Mouse (Mus musculus) stomach, postnatal 0 days (tissue): Measurements from ENCODE around the gene Oscar. TPM values are rescaled to one million over a fixed set of nuclear protein-coding genes. Genes with fewer than 3 reads are reported as not detected.

Experiments
- ATAC-seq: fragments of 200-750 bp; cut with Nextera tagmentation; 2 replicates; pipeline ENCODE4 v1.8.0; 2017; ENCODE audit not compliant: low FRiP score, low TSS enrichment
- DNase-seq: peaks from one replicate; pipeline ENCODE4 v3.0.0-alpha.2; 2016; ENCODE audit warnings: low spot score
- H3K27ac ChIP-seq: fragments of 300-500 bp; sonication (generic); replicated peaks from 2 replicates; pipeline ENCODE4 v1.5.1; 2014; ENCODE audit warnings: mild to moderate bottlenecking, control low read depth
- H3K27me3 ChIP-seq: fragments of 300-500 bp; sonication (generic); 2 replicates; pipeline ENCODE4 v1.6.1; 2014; ENCODE audit warnings: low read length; ENCODE audit not compliant: control insufficient read depth, insufficient read depth
- H3K36me3 ChIP-seq: fragments of 300-500 bp; sonication (generic); 2 replicates; pipeline ENCODE4 v1.6.1; 2014; ENCODE audit warnings: low read length, mixed read lengths; ENCODE audit not compliant: control insufficient read depth, insufficient read depth
- H3K4me1 ChIP-seq: fragments of 300-500 bp; sonication (generic); replicated peaks from 2 replicates; pipeline ENCODE4 v1.6.1; 2014; ENCODE audit warnings: antibody characterized with exemption; ENCODE audit not compliant: control insufficient read depth, insufficient read depth
- H3K4me2 ChIP-seq: fragments of 300-500 bp; sonication (generic); replicated peaks from 2 replicates; pipeline ENCODE4 v1.6.1; 2014; ENCODE audit warnings: low read depth, mild to moderate bottlenecking, control low read depth, moderate library complexity
- H3K4me3 ChIP-seq: fragments of 300-500 bp; sonication (generic); 2 replicates; pipeline ENCODE4 v1.5.1; 2014; ENCODE audit warnings: low read depth, low read length, control low read depth
- H3K9ac ChIP-seq: fragments of 300-500 bp; sonication (generic); 2 replicates; pipeline ENCODE4 v1.6.1; 2014; ENCODE audit warnings: mild to moderate bottlenecking, low read length, control low read depth, mixed read lengths
- H3K9me3 ChIP-seq: fragments of 300-500 bp; sonication (generic); 2 replicates; pipeline ENCODE4 v1.6.1; 2016; ENCODE audit warnings: low read length; ENCODE audit not compliant: control insufficient read depth
- CTCF ChIP-seq: IDR thresholded peaks from 2 replicates; pipeline ENCODE4 v1.5.1; 2016; ENCODE audit warnings: antibody characterized with exemption, low read depth, mild to moderate bottlenecking, moderate library complexity
- EP300 ChIP-seq: optimal IDR thresholded peaks from 2 replicates; pipeline ENCODE3; 2016; ENCODE audit warnings: antibody characterized with exemption
- WGBS: fragments of 180-500 bp; shearing (Covaris S2); extraction: QIAGEN DNeasy Blood & Tissue Kit; methylation state at CpG from one replicate; pipeline ENCODE4 v1.1.7; 2014; 5-methylcytosine and 5-hydroxymethylcytosine counted together
- polyA plus RNA-seq: library from polyadenylated mRNA; unstranded; fragments of >200 nt; fragmentation: Nextera tagmentation; extraction: Ambion mirVana; gene quantifications from 2 replicates; pipeline ENCODE4 v1.2.1, GENCODE M21; 2015

Gene Oscar
- polyA plus RNA-seq, 1 experiment from 2014 or later = 0.06 TPM

GRCm38 (mm10) chr7:3646188-3646587 lies 30.2 kb upstream of the Oscar start:
- no peak for TF ChIP-seq EP300
- no peak for TF ChIP-seq CTCF
- Histone ChIP-seq H3K36me3 (peaks cover 4% of the 10 kb centered on the region), H3K4me1 (peaks cover 10% of the 10 kb centered on the region), H3K4me2 (peak overlapping the region; percentile 80), H3K27me3 (no peaks in the 10 kb centered on the region), H3K4me3 (peak overlapping the region; percentile 99), H3K27ac (peak overlapping the region; percentile 99; the same call in 1 of the 2 replicates), H3K9ac (peak overlapping the region; percentile 98), H3K9me3 (no peaks in the 10 kb centered on the region)
- DNase-seq (no peak), ATAC-seq (no peak)
- WGBS = 7% methylated on average over 9 of the region's 9 CpGs

- peaks cover 6% of the 10 kb centered on the region; the same call in 1 of the 2 replicates for H3K36me3 ChIP-seq
- no peak for TF ChIP-seq EP300
- TF ChIP-seq CTCF = no peak
- H3K9ac ChIP-seq = peak overlapping the region; percentile 98
- no peaks in the 10 kb centered on the region for H3K9me3 ChIP-seq
- peak overlapping the region; percentile 99 for H3K27ac ChIP-seq
- WGBS = 1% methylated on average over 50 of the region's 58 CpGs
- H3K4me3 ChIP-seq = peak overlapping the region; percentile 99
- ATAC-seq (no peak), DNase-seq (no peak)
- no peaks in the 10 kb centered on the region for H3K27me3 ChIP-seq
- H3K4me1 ChIP-seq = peaks cover 10% of the 10 kb centered on the region
- H3K4me2 ChIP-seq = peak overlapping the region; percentile 80
These were observed 29.6 kb upstream of the Oscar start for GRCm38 (mm10) chr7:3645488-3646025.

GRCm38 (mm10) chr7:3644672-3645487 lies 28.9 kb upstream of the Oscar start, which contains the start of gene Cnot3:
Cnot3 (plus strand) TSS chr7:3645268.
- peak; percentile 98 for ATAC-seq
- H3K36me3 ChIP-seq = peaks cover 11% of the 10 kb centered on the region; the same call in 1 of the 2 replicates
- peaks cover 10% of the 10 kb centered on the region for H3K4me1 ChIP-seq
- H3K4me3 ChIP-seq = peak within 1 kb of the TSS; percentile 99
- TF ChIP-seq EP300 = peak; percentile 95
- TF ChIP-seq CTCF = no peak
- no peaks in the 10 kb centered on the region for H3K27me3 ChIP-seq
- peak within 1 kb of the TSS; percentile 99 for H3K27ac ChIP-seq
- H3K9me3 ChIP-seq = no peaks in the 10 kb centered on the region
- DNase-seq = peak; percentile 98
- peak within 1 kb of the TSS; percentile 80 for H3K4me2 ChIP-seq
- H3K9ac ChIP-seq = peak within 1 kb of the TSS; percentile 98
- WGBS = under 1% methylated on average over 53 of the region's 58 CpGs

- Histone ChIP-seq H3K4me1 (peaks cover 10% of the 10 kb centered on the region), H3K9ac (no peak overlapping the region), H3K27me3 (no peaks in the 10 kb centered on the region), H3K27ac (peak overlapping the region; percentile 49; the same call in 1 of the 2 replicates), H3K4me3 (peak overlapping the region; percentile 41), H3K9me3 (no peaks in the 10 kb centered on the region), H3K36me3 (peaks cover 14% of the 10 kb centered on the region; the same call in 1 of the 2 replicates), H3K4me2 (peak overlapping the region; percentile 42)
- DNase-seq (no peak), ATAC-seq (no peak)
- TF ChIP-seq CTCF (no peak), EP300 (no peak)
- WGBS = under 1% methylated on average over 11 of the region's 11 CpGs
These were observed 28.4 kb upstream of the Oscar start for GRCm38 (mm10) chr7:3644348-3644671.

GRCm38 (mm10) chr7:3643843-3644242 lies 27.9 kb upstream of the Oscar start:
- Histone ChIP-seq H3K4me3 (peak overlapping the region; percentile 41; the same call in 1 of the 2 replicates), H3K9me3 (no peaks in the 10 kb centered on the region), H3K27me3 (no peaks in the 10 kb centered on the region), H3K36me3 (peaks cover 14% of the 10 kb centered on the region; the same call in 1 of the 2 replicates), H3K4me2 (peak overlapping the region; percentile 42), H3K4me1 (peaks cover 10% of the 10 kb centered on the region), H3K27ac (no peak overlapping the region), H3K9ac (no peak overlapping the region)
- 19% methylated on average over 9 of the region's 9 CpGs for WGBS
- TF ChIP-seq CTCF = no peak
- TF ChIP-seq EP300 = no peak
- DNase-seq (no peak), ATAC-seq (no peak)

- TF ChIP-seq CTCF (no peak), EP300 (no peak)
- no peak overlapping the region for H3K4me3 ChIP-seq
- WGBS = 59% methylated on average over 5 of the region's 5 CpGs
- peaks cover 14% of the 10 kb centered on the region; the same call in 1 of the 2 replicates for H3K36me3 ChIP-seq
- no peak for ATAC-seq
- no peak overlapping the region for H3K27ac ChIP-seq
- no peaks in the 10 kb centered on the region for H3K27me3 ChIP-seq
- no peak overlapping the region for H3K4me2 ChIP-seq
- H3K9me3 ChIP-seq = no peaks in the 10 kb centered on the region
- no peak overlapping the region for H3K9ac ChIP-seq
- H3K4me1 ChIP-seq = peaks cover 10% of the 10 kb centered on the region
- no peak for DNase-seq
These were observed 27.5 kb upstream of the Oscar start for GRCm38 (mm10) chr7:3643412-3643811.
